In genomic region chr1:159201220-159201619, GRCm38 (mm10) we compare ENCODE assay signal across 17 mouse cellular contexts.
"Had no signal": no experiment of that assay in that cellular context is flagged by ENCODE, and none has a peak within 500 bp of the region (broad histone marks: within the 10 kb centered on the region; RNA-seq: fewer than 3 reads in every experiment).

No protein-coding gene starts in this region.

- DNase-seq: gastrocnemius, postnatal 14 days; gastrocnemius, postnatal 36 days; heart, adult 18-20 months; heart, postnatal 10 days; heart, postnatal 4 days; kidney, adult 18-20 months; kidney, adult 8-10 months; kidney, postnatal 10 days; kidney, postnatal 25 days; kidney, postnatal 4 days; layer of hippocampus, adult 9-11 months; liver; liver, embryonic 13.5 days had no signal

- ATAC-seq: hindbrain, embryonic 16.5 days; inflammation-experienced regulatory T-cells, adult 6 months; intestine, embryonic 15.5 days; intestine, postnatal 0 days had no signal
